Mouse (Mus musculus): ENCODE measurements at regions not wholly inside any gene's neighbourhood (a gene's known extent, or its start where the extent isn't known, plus 50 kb on each side); places are given as distances from the start of the nearest gene placed in this dataset.
"Not testable (repeated sequence)": the region's sequence is repeated elsewhere in the genome, so short reads cannot be mapped to it uniquely, and the experiment has no call there.

DNA sequence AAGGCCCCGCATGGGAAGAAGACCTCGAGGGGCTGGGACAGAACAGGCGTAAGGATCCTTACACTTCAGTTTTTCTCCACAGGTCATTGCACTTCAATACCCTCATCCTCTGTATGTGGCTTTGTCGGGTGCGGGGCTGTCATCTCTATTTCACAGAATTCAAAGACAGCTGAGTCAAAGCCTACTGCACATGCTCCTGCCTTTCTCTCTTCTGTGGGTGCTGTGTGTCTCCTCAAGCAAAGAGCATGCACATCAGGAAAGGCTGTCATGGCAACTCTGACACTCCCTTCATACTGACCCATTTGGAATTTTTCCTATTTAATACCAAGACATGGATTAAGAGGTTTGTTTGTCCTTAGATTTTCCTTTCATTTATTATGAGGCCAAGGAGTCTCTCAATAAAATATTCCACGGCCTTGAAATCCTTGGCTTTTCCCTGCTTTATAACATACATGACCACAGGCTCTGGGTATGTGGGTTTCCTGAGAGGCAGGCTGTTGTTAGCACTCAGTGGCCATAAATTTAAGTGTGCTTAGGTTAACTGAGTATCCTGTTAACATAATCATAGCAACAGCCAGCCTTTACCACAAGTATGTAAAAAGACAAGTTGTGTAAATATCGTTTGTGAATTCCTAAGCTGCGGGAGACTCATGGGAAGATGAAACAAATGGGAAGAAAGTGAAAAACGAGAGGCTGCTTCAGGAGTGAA is 574.5 kb downstream of the Dcdc2c start:
- no peak for DNase-seq (ENCODE audit: low spot score in 2 of 2)

- no peak for DNase-seq (ENCODE audit: low spot score in 2 of 2)
These were observed 589.3 kb downstream of the Dcdc2c start for GRCm38 (mm10) chr12:27962908-27963307.

DNA sequence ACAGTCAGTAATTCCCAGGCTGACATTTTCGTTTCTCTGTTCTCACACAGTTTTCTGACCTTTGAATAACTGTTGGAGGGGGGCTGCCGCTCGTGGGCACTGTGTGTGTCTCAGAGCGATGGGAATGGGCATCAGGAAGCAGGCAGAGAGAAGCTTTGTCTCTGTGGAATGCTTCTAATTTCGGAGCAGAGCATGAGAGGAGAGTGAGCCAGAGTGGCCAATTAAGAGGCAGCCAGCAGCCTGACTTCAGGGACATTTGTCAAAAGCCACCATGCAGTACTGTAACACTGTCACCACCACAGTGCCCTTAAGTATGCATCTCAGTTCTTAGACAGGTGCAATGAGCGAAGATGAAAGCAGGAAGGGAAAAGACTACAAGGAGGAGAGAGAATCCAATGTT is 592.1 kb downstream of the Dcdc2c start:
- no peak for DNase-seq (ENCODE audit: low spot score in 2 of 2)

DNA sequence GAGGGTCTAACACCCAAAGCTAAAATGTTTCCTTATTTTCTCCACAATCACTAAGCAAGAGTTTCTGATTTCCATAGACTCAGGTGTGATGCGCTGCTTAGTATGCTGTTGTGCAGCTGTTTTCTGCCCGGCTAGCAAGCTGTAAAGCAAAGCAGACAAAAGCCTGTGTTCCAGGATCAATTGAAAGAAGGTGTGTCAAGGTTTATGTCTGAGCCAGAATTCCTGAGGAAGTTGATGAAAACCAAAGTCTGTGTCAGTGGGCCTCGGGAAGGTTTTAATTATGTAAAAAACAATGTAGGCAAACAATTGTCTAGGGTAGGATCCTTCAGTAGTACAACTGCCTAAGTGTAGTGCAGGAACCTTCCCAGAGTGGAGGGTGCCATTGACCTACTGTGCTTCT is 604.6 kb downstream of the Dcdc2c start:
- DNase-seq (ENCODE audit: low spot score in 2 of 2), result no peak

GRCm38 (mm10) chr12:27946866-27947459 is 604.6 kb upstream of the Sox11 start:
- DNase-seq (ENCODE audit: low spot score in 2 of 2), result no peak

- peak; percentile 51 to 79 for DNase-seq (ENCODE audit: low spot score in 2 of 2)
These were observed 603.0 kb upstream of the Sox11 start for GRCm38 (mm10) chr12:27945411-27945810.

DNA sequence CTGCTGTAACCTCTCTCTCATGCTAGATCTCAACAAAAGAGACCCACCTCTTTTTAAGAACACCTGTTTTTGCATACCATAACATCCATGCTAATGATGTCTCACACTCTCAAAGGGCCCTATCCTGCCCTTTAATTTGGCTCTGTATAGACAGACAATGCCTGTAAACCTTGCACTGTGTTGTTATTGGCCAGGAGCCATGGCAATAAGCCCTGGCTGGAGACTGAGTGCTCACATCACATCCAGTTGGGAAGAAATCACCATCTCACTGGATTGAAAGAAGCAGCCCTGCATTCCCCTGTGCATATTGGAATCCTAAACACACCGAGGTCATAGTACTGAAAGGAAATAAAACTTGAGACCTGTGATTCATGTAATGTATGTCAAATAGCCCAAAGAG is 598.7 kb upstream of the Sox11 start:
- DNase-seq (ENCODE audit: low spot score in 2 of 2), result no peak

DNA sequence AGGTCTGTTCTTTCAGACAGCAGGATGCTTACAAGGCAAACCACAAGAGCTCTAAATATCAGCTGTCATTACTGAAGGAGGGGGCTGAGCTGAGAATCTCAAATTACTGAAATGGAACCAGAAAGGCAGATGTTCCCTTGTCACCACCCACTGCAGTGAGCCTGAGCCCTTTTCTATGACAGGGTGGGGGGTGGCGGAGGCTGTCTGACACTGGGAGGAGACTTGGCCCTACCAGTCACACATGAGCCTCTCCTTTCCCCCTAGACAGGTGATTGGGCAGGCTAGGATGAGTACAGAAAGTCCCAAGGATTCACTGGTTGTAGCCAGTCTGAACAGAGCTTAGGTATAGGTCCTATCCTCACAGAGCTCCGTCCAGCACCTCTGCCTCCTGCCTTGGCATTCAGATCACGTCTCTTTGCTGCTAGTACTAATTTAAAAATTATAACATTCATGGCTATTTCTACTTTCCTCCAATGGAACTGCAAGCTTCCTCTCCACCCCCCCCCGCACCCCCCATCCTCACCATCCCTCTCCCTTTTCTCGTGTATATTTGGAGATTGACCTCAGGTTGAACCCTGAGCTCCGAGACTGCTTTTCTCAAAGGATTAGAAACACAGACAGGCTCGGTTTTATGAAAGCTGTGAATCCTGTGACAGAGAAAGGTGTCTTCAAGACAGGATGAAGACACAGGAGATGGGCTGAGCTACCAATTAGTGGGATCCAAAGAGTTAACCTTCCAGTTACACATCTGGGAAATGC is 590.2 kb upstream of the Sox11 start:
- DNase-seq (ENCODE audit: low spot score in 2 of 2), result peak; percentile 60 to 62

- peak; percentile 23 to 48 for DNase-seq (ENCODE audit: low spot score in 2 of 2)
These were observed 586.1 kb upstream of the Sox11 start for GRCm38 (mm10) chr12:27928366-27928963.

- DNase-seq (ENCODE audit: low spot score in 2 of 2), result no peak
These were observed 584.4 kb upstream of the Sox11 start for GRCm38 (mm10) chr12:27926730-27927129.

- DNase-seq (ENCODE audit: low spot score in 2 of 2), result no peak
These were observed 578.2 kb upstream of the Sox11 start for GRCm38 (mm10) chr12:27920607-27921006.

DNA sequence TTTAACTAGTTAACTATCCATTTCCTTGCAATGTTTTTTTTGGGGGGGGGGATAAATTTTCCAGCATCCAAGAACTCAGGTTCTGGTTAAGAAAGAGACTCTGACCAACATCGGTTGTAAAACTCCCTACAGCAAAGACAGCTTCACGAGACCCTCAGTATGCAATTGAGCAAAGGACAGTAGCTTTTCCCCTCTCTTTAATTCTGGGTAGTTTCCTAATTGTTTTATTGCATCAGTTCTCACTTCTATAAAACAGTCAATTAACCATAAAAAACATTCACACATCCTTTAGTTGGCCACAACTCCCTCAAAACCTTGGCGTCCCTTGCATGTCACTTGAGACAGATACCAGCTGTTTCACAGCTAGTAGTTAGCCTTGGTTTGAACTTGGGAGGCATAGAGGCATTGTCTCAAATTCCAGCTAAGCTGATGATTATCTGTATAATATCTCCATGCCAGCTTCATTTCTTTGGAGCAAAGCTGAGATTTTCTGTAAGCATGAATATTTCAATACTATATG is 574.1 kb upstream of the Sox11 start:
- no peak for DNase-seq (ENCODE audit: low spot score in 2 of 2)

DNA sequence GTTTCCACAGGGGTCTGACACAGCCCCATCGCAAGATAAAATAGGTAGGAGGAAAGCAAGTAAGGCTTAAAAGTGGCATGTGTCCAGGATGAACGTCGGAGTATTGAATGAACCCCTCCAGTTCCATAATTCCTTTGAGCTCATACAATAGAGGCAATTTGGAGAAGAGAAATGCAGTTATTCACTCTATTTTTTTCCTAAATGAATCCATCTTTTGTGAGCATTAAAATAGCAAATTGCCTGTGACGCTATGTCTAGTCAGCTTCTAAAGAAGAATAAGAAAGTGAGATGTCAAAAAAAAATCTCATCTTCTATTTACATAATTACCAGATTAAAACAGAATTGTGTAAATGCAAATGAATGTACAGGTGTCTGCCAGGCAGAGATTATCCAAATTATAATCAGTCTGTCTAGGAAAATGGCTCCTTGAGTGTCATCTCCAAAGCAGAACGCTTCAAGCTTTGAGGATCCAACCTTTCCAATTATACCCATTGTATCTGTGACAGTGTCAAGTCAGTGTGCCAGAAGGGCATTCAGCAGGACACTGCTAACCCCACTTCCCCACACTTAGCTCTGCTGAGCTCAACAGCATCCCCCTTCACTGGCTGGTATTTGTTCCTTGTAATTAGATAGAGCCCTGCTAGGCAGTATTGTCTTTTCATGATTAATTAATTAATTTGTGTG is 567.2 kb upstream of the Sox11 start:
- DNase-seq (ENCODE audit: low spot score in 2 of 2), result no peak

DNA sequence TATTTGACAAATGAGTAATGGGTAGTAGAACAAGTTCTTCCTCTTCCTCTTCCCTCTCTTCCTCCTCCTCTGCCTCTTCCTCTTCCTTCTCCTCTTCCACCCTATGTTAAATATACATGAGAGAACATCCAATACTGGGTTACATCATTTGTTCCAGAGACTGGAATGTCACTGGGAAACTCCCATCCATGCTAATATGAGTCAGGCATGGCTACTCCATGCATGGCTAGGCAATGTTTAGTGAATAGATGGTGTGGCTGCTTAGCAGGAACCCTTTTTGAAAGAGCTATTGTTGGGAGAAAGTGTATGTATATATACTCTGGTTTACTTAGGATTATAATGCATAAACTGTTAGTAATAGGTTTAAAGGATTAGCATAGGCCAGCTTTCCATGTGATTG is 554.3 kb upstream of the Sox11 start:
- DNase-seq (ENCODE audit: low spot score in 2 of 2), result not testable (repeated sequence)

GRCm38 (mm10) chr12:27881720-27882119 is 539.3 kb upstream of the Sox11 start:
- DNase-seq (ENCODE audit: low spot score in 2 of 2), result no peak

- DNase-seq (ENCODE audit: low spot score in 2 of 2), result no peak
These were observed 524.0 kb upstream of the Sox11 start for GRCm38 (mm10) chr12:27866421-27866820.

- DNase-seq (ENCODE audit: low spot score in 2 of 2), result no peak
These were observed 507.2 kb upstream of the Sox11 start for GRCm38 (mm10) chr12:27849537-27849936.

- no peak for DNase-seq (ENCODE audit: low spot score in 2 of 2)
These were observed 506.7 kb upstream of the Sox11 start for GRCm38 (mm10) chr12:27849099-27849498.

GRCm38 (mm10) chr12:27848141-27848540 is 505.8 kb upstream of the Sox11 start:
- DNase-seq (ENCODE audit: low spot score in 2 of 2), result no peak

DNA sequence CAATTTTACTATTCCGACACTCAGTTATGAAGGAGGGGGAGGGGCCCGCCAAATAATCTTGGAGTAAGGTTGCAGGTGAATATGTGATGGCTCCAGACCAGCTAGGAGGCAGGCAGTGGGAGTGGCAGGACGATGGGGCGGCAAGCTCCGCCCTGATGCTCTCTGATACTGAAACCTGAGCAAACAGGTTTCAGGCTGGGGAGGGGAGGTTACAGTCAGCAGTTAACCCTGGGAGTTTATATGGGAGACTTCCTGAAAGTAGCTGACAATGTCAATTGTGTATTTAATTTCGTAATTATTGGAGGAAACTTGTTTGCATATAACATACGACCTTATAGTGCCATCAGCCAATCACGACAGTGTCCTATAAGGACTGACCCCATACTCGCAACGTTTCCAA is 505.0 kb upstream of the Sox11 start:
- DNase-seq (ENCODE audit: low spot score in 2 of 2), result no peak

DNA sequence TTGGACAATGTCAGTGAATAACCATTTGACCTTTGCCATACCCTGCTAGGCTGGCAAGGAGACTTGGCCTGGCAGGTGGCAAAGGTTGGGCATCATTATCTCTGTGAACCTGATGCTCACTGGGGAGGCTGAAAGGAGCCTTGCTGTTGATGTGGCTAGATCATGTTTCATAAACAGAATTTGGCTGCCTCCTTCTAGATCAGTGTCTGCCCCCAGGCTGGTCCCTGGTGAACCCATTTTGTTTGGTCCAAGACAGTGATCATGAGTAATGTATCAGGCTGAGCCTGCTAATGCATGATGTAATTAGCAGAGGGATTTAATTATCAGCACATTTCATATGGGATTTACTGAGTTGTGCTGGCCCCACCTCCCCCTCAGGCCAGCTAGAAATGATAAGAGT is 502.6 kb upstream of the Sox11 start:
- DNase-seq (ENCODE audit: low spot score in 2 of 2), result no peak

DNA sequence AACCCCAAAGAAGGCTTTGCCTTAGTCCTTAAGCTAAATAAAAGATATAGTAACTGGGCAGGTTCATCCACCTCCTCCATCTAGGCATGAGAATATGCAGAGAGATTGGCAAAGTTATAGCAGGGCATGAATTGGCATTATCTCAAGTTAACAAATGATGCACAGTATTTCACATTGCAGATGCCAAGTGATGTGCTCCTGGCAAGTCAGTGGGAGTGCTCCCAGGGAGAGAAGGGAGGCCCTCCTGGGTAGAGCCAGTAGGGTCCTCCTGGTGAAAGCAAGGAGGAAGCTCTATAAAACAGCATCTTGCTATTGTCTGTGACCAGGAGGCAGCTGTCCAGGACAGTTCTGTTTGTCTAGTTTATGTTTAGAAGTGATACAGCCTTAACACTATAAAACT is 496.6 kb upstream of the Sox11 start:
- no peak for DNase-seq (ENCODE audit: low spot score in 2 of 2)

Data from right cerebral cortex, postnatal 10 days (tissue).